In genomic region chr2:61489762-61490161, GRCm38 (mm10) we compare ENCODE assay signal across 17 mouse cellular contexts.
A peak's percentile ranks its signal among the peaks of the same experiment; 100 is the strongest.
DNase-seq lines count a peak whose midpoint lies in the region; ATAC-seq and TF ChIP-seq lines count a peak whose summit lies in the region.
"Had no signal": no experiment of that assay in that cellular context is flagged by ENCODE, and none has a peak within 500 bp of the region (broad histone marks: within the 10 kb centered on the region; RNA-seq: fewer than 3 reads in every experiment).

No protein-coding gene starts in this region.

- dilution Hi-C loops in CH12.LX (cut with MboI; ENCODE audit: extremely low pct_ligation_motif_present, extremely low pct_unique_long_range_greater_than_20kb, low sequenced_read_pairs) = no loop called here

- H3K9me3 ChIP-seq in CH12.LX (replicated peaks; ENCODE audit: low read length) = peaks cover 3% of the 10 kb centered on the region
- no peaks in the 10 kb centered on the region for H3K9me3 ChIP-seq in midbrain, embryonic 16.5 days (replicated peaks; ENCODE audit: control insufficient read depth, low read length, poor library complexity, severe bottlenecking)
- H3K9me3 ChIP-seq in forebrain, embryonic 10.5 days = no peaks in the 10 kb centered on the region
- H3K9me3 ChIP-seq: embryonic facial prominence, embryonic 10.5 days; heart, embryonic 15.5 days had no signal

- no peak for TF ChIP-seq RAD21 in CH12.LX (IDR thresholded peaks at IDR 0.05; ENCODE audit: low read depth, low read length)

- H3K36me3 ChIP-seq in CH12.LX (replicated peaks in 1 of 2; ENCODE audit: control insufficient read depth in 1 of 2, insufficient read depth in 1 of 2, low read length in 1 of 2) = no peaks in the 10 kb centered on the region
- no peaks in the 10 kb centered on the region for H3K36me3 ChIP-seq in midbrain, embryonic 16.5 days (ENCODE audit: control insufficient read depth, insufficient read depth, low read length)
- H3K36me3 ChIP-seq in forebrain, embryonic 10.5 days (replicated peaks) = no peaks in the 10 kb centered on the region
- H3K36me3 ChIP-seq: embryonic facial prominence, embryonic 10.5 days; heart, embryonic 15.5 days had no signal

- ATAC-seq in inflammation-experienced regulatory T-cells, adult 6 months = peak; percentile 47
- no peak for ATAC-seq in midbrain, embryonic 16.5 days
- ATAC-seq: forebrain, embryonic 14.5 days; intestine, postnatal 0 days had no signal

- peak overlapping the region in 1 of 3 experiments; percentile 19 for H3K4me3 ChIP-seq in CH12.LX (replicated peaks in 1 of 3; ENCODE audit: low read depth in 2 of 3, low read length in 2 of 3, poor library complexity in 1 of 3)
- H3K4me3 ChIP-seq in midbrain, embryonic 16.5 days (ENCODE audit: low read depth, low read length) = no peak overlapping the region
- no peak overlapping the region for H3K4me3 ChIP-seq in forebrain, embryonic 10.5 days
- H3K4me3 ChIP-seq: embryonic facial prominence, embryonic 10.5 days; heart, embryonic 15.5 days had no signal

- no peaks in the 10 kb centered on the region for H3K79me2 ChIP-seq in CH12.LX (replicated peaks; ENCODE audit: control insufficient read depth, extremely low read depth, insufficient read depth, poor library complexity, severe bottlenecking)

- H3K4me2 ChIP-seq in CH12.LX (ENCODE audit: insufficient read depth, low read depth, poor library complexity, severe bottlenecking) = peak overlapping the region; percentile 70
- H3K4me2 ChIP-seq in midbrain, embryonic 16.5 days (ENCODE audit: low read length) = no peak overlapping the region
- H3K4me2 ChIP-seq: heart, embryonic 11.5 days; heart, embryonic 15.5 days; hindbrain, embryonic 14.5 days had no signal

- peak; percentile 86 for TF ChIP-seq EP300 in CH12.LX (IDR thresholded peaks at IDR 0.05; ENCODE audit: low read length)

- DNase-seq in CD4-positive helper T cell, adult 2 months (ENCODE audit: low read depth, low spot score) = peak; percentile 61
- DNase-seq in CH12.LX (ENCODE audit: extremely low read depth) = peak; percentile 91
- no peak for DNase-seq in forebrain, embryonic 10.5 days (ENCODE audit: extremely low spot score, low spot score)
- DNase-seq in cerebellum, adult 18-20 months = no peak
- DNase-seq: adrenal gland, postnatal 25 days; cerebellum, adult 2 months; gastrocnemius, postnatal 36 days; heart, adult 18-20 months; heart, postnatal 14 days had no signal

- no peak for TF ChIP-seq POLR2A in CH12.LX (IDR thresholded peaks at IDR 0.05; ENCODE audit: low read depth, low read length)

- no peak overlapping the region for H3K9ac ChIP-seq in CH12.LX (ENCODE audit: insufficient read depth, low read depth)
- H3K9ac ChIP-seq in midbrain, embryonic 16.5 days (ENCODE audit: low read depth, low read length) = no peak overlapping the region
- H3K9ac ChIP-seq: heart, embryonic 15.5 days; hindbrain, embryonic 14.5 days had no signal

- in situ Hi-C loops in CH12.LX (cut with MboI; ENCODE audit: low pct_ligation_motif_present, low pct_unique_long_range_greater_than_20kb, low sequenced_read_pairs) = no loop called here

- TF ChIP-seq CTCF in CH12.LX (conservative IDR thresholded peaks at IDR 0.05 in 1 of 2, IDR thresholded peaks at IDR 0.05 in 1 of 2; ENCODE audit: low read depth in 2 of 2, low read length in 2 of 2) = no peak

- WGBS in midbrain, embryonic 16.5 days = 96% methylated on average over 10 of the region's 10 CpGs
- 91% methylated on average over 10 of the region's 10 CpGs for WGBS in forebrain, embryonic 10.5 days

- H3K27me3 ChIP-seq in CH12.LX (replicated peaks) = no peaks in the 10 kb centered on the region
- H3K27me3 ChIP-seq in midbrain, embryonic 16.5 days (ENCODE audit: control insufficient read depth, insufficient read depth, low read depth, low read length) = no peaks in the 10 kb centered on the region
- 0 out of 2 replicates have a peak, but pooled peaks cover 6% of the 10 kb centered on the region for H3K27me3 ChIP-seq in forebrain, embryonic 10.5 days (ENCODE audit: poor library complexity, severe bottlenecking)
- H3K27me3 ChIP-seq: heart, embryonic 15.5 days had no signal

- H3K4me1 ChIP-seq in CH12.LX (ENCODE audit: control insufficient read depth in 1 of 2, insufficient read depth in 2 of 2) = peaks cover 17 to 57% of the 10 kb centered on the region in 2 experiments
- H3K4me1 ChIP-seq in midbrain, embryonic 16.5 days (ENCODE audit: control insufficient read depth, insufficient read depth, low read length) = peaks cover 6% of the 10 kb centered on the region; the same call in 1 of the 2 replicates
- H3K4me1 ChIP-seq in forebrain, embryonic 10.5 days = 0 out of 2 replicates have a peak, but pooled peaks cover 2% of the 10 kb centered on the region
- H3K4me1 ChIP-seq: embryonic facial prominence, embryonic 10.5 days had no signal

- peak overlapping the region; percentile 84; the same call in 1 of the 2 replicates for H3K27ac ChIP-seq in CH12.LX (ENCODE audit: insufficient read depth, low read depth)
- no peak overlapping the region for H3K27ac ChIP-seq in midbrain, embryonic 16.5 days (ENCODE audit: low read length)
- no peak overlapping the region for H3K27ac ChIP-seq in forebrain, embryonic 10.5 days
- H3K27ac ChIP-seq: embryonic facial prominence, embryonic 10.5 days; heart, embryonic 15.5 days; hindbrain, embryonic 14.5 days had no signal

TF ChIP-seq in CH12.LX, 34 proteins besides CTCF, POLR2A, EP300 and RAD21:
- TF ChIP-seq HCFC1 (IDR thresholded peaks at IDR 0.05; ENCODE audit: low read depth, low read length) (no peak), TCF12 (IDR thresholded peaks at IDR 0.05; ENCODE audit: low read depth, low read length) (peak; percentile 59; the same call in 1 of the 2 replicates), MYC (IDR thresholded peaks at IDR 0.05; ENCODE audit: low read depth, low read length) (peak; percentile 47; the same call in 1 of the 2 replicates), JUND (conservative IDR thresholded peaks at IDR 0.05; ENCODE audit: low read depth, low read length) (peak; percentile 81), CHD2 (IDR thresholded peaks at IDR 0.05; ENCODE audit: low read length) (no peak), MXI1 (IDR thresholded peaks at IDR 0.05; ENCODE audit: low read depth, low read length) (no peak; the same call in 1 of the 2 replicates), PAX5 (IDR thresholded peaks at IDR 0.05; ENCODE audit: low read length) (no peak), SIN3A (IDR thresholded peaks at IDR 0.05; ENCODE audit: low read length) (0 out of 2 replicates have a peak, but pooled peaks have one; percentile 16), ELF1 (IDR thresholded peaks at IDR 0.05; ENCODE audit: low read depth, low read length) (no peak), MAX (IDR thresholded peaks at IDR 0.05; ENCODE audit: low read length) (peak; percentile 93), MEF2A (IDR thresholded peaks at IDR 0.05; ENCODE audit: borderline replicate concordance, low read depth, low read length) (peak; percentile 68; the same call in 1 of the 2 replicates), USF2 (conservative IDR thresholded peaks at IDR 0.05; ENCODE audit: low read depth, low read length) (peak; percentile 49), JUN (IDR thresholded peaks at IDR 0.05; ENCODE audit: insufficient read depth, low read depth, low read length) (peak; percentile 80), SMC3 (IDR thresholded peaks at IDR 0.05; ENCODE audit: low read depth, low read length) (no peak), RCOR1 (conservative IDR thresholded peaks at IDR 0.05; ENCODE audit: low read depth, low read length) (no peak), CHD1 (IDR thresholded peaks at IDR 0.05; ENCODE audit: low read depth, low read length) (no peak), ZC3H11A (IDR thresholded peaks at IDR 0.05; ENCODE audit: low read depth, low read length) (no peak), IRF4 (IDR thresholded peaks at IDR 0.05; ENCODE audit: low read depth, low read length) (peak; percentile 89), ZNF384 (IDR thresholded peaks at IDR 0.05; ENCODE audit: low read depth, low read length) (peak; percentile 94), USF1 (IDR thresholded peaks at IDR 0.05; ENCODE audit: low read depth, low read length) (peak; percentile 20; the same call in 1 of the 2 replicates), ETS1 (conservative IDR thresholded peaks at IDR 0.05; ENCODE audit: low read depth, low read length) (peak; percentile 85), GABPA (IDR thresholded peaks at IDR 0.05; ENCODE audit: insufficient replicate concordance, low read depth, low read length) (no peak), TBP (conservative IDR thresholded peaks at IDR 0.05; ENCODE audit: low read depth, low read length) (no peak), NELFE (IDR thresholded peaks at IDR 0.05; ENCODE audit: low read depth, low read length) (no peak), ZMIZ1 (IDR thresholded peaks at IDR 0.05; ENCODE audit: low read depth, low read length) (no peak), MAZ (IDR thresholded peaks at IDR 0.05; ENCODE audit: low read depth, low read length) (no peak), NRF1 (IDR thresholded peaks at IDR 0.05; ENCODE audit: low read depth, low read length) (no peak), BHLHE40 (IDR thresholded peaks at IDR 0.05; ENCODE audit: low read depth, low read length) (peak; percentile 80), UBTF (IDR thresholded peaks at IDR 0.05; ENCODE audit: low read depth, low read length) (no peak), POLR2AphosphoS2 (IDR thresholded peaks at IDR 0.05; ENCODE audit: low read depth, low read length) (no peak), KAT2A (IDR thresholded peaks at IDR 0.05; ENCODE audit: insufficient replicate concordance, low read length) (no peak), MAFK (IDR thresholded peaks at IDR 0.05; ENCODE audit: insufficient replicate concordance, low read length) (no peak), E2F4 (IDR thresholded peaks at IDR 0.05; ENCODE audit: insufficient replicate concordance, low read depth, low read length) (no peak; the same call in 1 of the 2 replicates), ZKSCAN1 (IDR thresholded peaks at IDR 0.05; ENCODE audit: borderline replicate concordance, low read depth, low read length) (no peak)

Comparison
In these comparisons a context has a peak if more than half of its experiments do, and no peak if none do; other contexts are left out.
1. DNase-seq: peak in CD4-positive helper T cell, adult 2 months (single experiment) and CH12.LX (single experiment); none in forebrain, embryonic 10.5 days (single experiment) and cerebellum, adult 18-20 months (0 of 2).